Mouse (Mus musculus) stomach, postnatal 0 days (tissue): Measurements from ENCODE around the gene Evi5.

ENCODE experiments used
- CTCF ChIP-seq: IDR thresholded peaks from 2 replicates; pipeline ENCODE4 v1.5.1; 2016; ENCODE audit warnings: antibody characterized with exemption, low read depth, mild to moderate bottlenecking, moderate library complexity
- EP300 ChIP-seq: optimal IDR thresholded peaks from 2 replicates; pipeline ENCODE3; 2016; ENCODE audit warnings: antibody characterized with exemption

GRCm38 (mm10) chr5:107705756-107706155, 169.2 kb downstream of the Evi5 start:
- TF ChIP-seq CTCF: no peak
- no peak for TF ChIP-seq EP300
